Mouse (Mus musculus) myocyte (in vitro differentiated cells): Measurements from ENCODE around the gene Srarp.

Experiments
- CEBPB ChIP-seq: IDR thresholded peaks from 2 replicates; pipeline ENCODE4 v1.6.1; 2011; ENCODE audit warnings: mild to moderate bottlenecking, moderate library complexity; ENCODE audit not compliant: poor library complexity, insufficient read depth, severe bottlenecking
- E2F4 ChIP-seq: IDR thresholded peaks from one replicate; pipeline ENCODE4 v1.6.1; 2011; ENCODE audit warnings: mild to moderate bottlenecking, control low read depth, moderate library complexity; ENCODE audit not compliant: insufficient read depth
- MAX ChIP-seq: IDR thresholded peaks from one replicate; pipeline ENCODE4 v1.6.1; 2011; ENCODE audit warnings: low read depth, mild to moderate bottlenecking, control low read depth
- MYOD1 ChIP-seq, 3 experiments: IDR thresholded peaks; one replicate each; pipeline ENCODE4 v1.6.1; 2011; ENCODE audit warnings: control low read depth in 2 of 3, low read depth in 2 of 3, mild to moderate bottlenecking in 2 of 3, moderate library complexity in 1 of 3; ENCODE audit not compliant: insufficient read length in 2 of 3, control insufficient read depth in 1 of 3
- POLR2A ChIP-seq: IDR thresholded peaks from one replicate; pipeline ENCODE4 v1.6.1; 2011; ENCODE audit warnings: low read depth, mild to moderate bottlenecking, control low read depth, moderate library complexity; ENCODE audit not compliant: insufficient read length
- POLR2AphosphoS2 ChIP-seq: IDR thresholded peaks from one replicate; pipeline ENCODE4 v1.6.1; 2011; ENCODE audit warnings: low read depth, control low read depth; ENCODE audit not compliant: insufficient read length
- SRF ChIP-seq: IDR thresholded peaks from one replicate; pipeline ENCODE4 v1.6.1; 2011; ENCODE audit warnings: low read depth; ENCODE audit not compliant: control insufficient read depth, insufficient read length
- TCF12 ChIP-seq: IDR thresholded peaks from one replicate; pipeline ENCODE4 v1.6.1; 2011; ENCODE audit warnings: mild to moderate bottlenecking, control low read depth; ENCODE audit not compliant: poor library complexity, insufficient read depth, severe bottlenecking
- TCF3 ChIP-seq: IDR thresholded peaks from one replicate; pipeline ENCODE4 v1.6.1; 2011; ENCODE audit warnings: low read depth, control low read depth; ENCODE audit not compliant: insufficient read length
- USF1 ChIP-seq: IDR thresholded peaks from one replicate; pipeline ENCODE4 v1.6.1; 2011; ENCODE audit warnings: low read depth, mild to moderate bottlenecking, control low read depth, moderate library complexity

- TF ChIP-seq POLR2A: no peak
- TF ChIP-seq MAX: no peak
- no peak for TF ChIP-seq MYOD1 (IDR thresholded peaks at IDR 0.05; ENCODE audit: control insufficient read depth in 1 of 3, insufficient read length in 2 of 3, low read depth in 2 of 3)
- TF ChIP-seq POLR2AphosphoS2: no peak
- no peak for TF ChIP-seq USF1
- TF ChIP-seq TCF12: no peak
- no peak for TF ChIP-seq E2F4
- TF ChIP-seq TCF3: no peak
- TF ChIP-seq CEBPB: no peak
- TF ChIP-seq SRF: no peak
These were observed 32.7 kb upstream of the Srarp start for GRCm38 (mm10) chr4:141468576-141468975.
